Mouse (Mus musculus): ENCODE results near the gene 6030458C11Rik.

DNA sequence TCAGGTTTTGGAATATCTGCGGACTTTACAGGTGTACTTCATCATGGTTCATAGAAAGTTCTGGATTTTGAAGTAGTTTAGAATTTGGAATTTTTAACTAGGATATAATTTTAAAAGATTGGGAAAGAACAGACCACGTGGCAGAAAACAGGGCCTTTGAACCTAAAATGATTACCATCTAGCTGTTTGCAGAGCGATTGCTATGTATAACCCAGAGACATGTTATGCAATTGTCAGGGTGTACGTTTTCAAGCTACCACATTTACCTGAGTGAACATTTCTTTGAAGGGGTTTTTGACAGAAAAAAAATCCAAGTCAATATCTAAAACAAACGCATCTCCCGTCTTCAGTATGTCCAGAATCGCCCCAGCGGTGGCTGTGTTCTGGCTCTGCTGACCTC is 6.9 kb downstream of the 6030458C11Rik start:
- TF ChIP-seq EP300 (IDR thresholded peaks at IDR 0.05; ENCODE audit: insufficient read depth, low read depth, low read length) (no peak), CTCF (IDR thresholded peaks at IDR 0.05) (no peak), POLR2A (IDR thresholded peaks at IDR 0.05; ENCODE audit: insufficient read depth, low read depth, low read length) (no peak)

Measured in heart, adult 2 months (tissue).